In the genomic region with DNA sequence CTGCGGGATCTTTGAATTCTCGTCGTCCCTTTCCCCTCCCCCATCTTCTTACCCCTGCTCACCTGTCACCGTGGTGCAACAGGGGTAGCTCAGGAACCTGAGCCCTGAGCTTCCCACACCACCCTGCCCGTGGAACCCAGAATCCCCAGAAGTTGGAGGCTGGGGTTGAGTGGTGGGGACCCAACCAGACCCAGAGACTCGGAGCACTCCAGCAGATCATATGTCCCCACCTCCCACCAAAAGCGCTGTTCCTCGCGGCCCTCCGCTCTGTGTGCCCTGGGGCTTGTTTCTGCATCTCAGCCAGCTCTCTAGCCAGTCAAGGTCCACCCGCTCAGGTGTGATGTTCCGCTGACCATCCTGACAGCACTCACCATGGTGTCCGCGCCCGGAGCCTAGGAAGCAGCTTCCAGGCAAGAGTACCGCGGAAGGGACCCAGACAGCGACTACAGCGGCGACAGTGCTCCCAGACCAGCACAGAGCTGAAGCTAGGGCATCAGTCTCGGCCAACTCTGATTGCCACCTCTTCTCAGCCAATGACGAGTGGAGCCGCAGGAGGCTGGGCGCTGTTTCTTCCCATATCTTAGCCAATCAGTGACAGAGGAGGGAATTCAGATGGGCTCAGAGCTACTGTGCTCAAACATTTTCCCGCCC, we compare ENCODE assay signal across 9 mouse cellular contexts. TPM values are rescaled to one million over a fixed set of nuclear protein-coding genes. Genes with fewer than 3 reads are reported as not detected.
DNase-seq lines count a peak whose midpoint lies in the region; ATAC-seq and TF ChIP-seq lines count a peak whose summit lies in the region.
"Had no signal": no experiment of that assay in that cellular context is flagged by ENCODE, and none has a peak within 500 bp of the region (broad histone marks: within the 10 kb centered on the region; RNA-seq: fewer than 3 reads in every experiment).

A gene (minus strand): TSS at position 489 of the 651 bp plus-strand sequence.

- peaks cover 15% of the 10 kb centered on the region for H3K4me1 ChIP-seq in embryonic facial prominence, embryonic 10.5 days
- no peaks in the 10 kb centered on the region for H3K4me1 ChIP-seq in intestine, postnatal 0 days (replicated peaks; ENCODE audit: control insufficient read depth, insufficient read depth, low read length)

- H3K27me3 ChIP-seq in embryonic facial prominence, embryonic 10.5 days (replicated peaks; ENCODE audit: low read depth, poor library complexity, severe bottlenecking) = peaks cover 30% of the 10 kb centered on the region
- H3K27me3 ChIP-seq in intestine, postnatal 0 days (replicated peaks; ENCODE audit: control insufficient read depth, insufficient read depth, low read length) = peaks cover 10% of the 10 kb centered on the region; the same call in 1 of the 2 replicates

- WGBS in embryonic facial prominence, embryonic 10.5 days = 2% methylated on average over 25 of the region's 25 CpGs
- WGBS in intestine, postnatal 0 days = 2% methylated on average over 25 of the region's 25 CpGs

- H3K4me3 ChIP-seq in embryonic facial prominence, embryonic 10.5 days = peak within 1 kb of the TSS; percentile 64
- H3K4me3 ChIP-seq in intestine, postnatal 0 days (ENCODE audit: low read depth, low read length) = peak within 1 kb of the TSS; percentile 49
- H3K4me3 ChIP-seq: myocyte had no signal

- no peaks in the 10 kb centered on the region for H3K36me3 ChIP-seq in embryonic facial prominence, embryonic 10.5 days (replicated peaks)
- H3K36me3 ChIP-seq in intestine, postnatal 0 days (ENCODE audit: control insufficient read depth, insufficient read depth) = no peaks in the 10 kb centered on the region

- H3K9ac ChIP-seq in intestine, postnatal 0 days (ENCODE audit: low read depth, low read length) = peak within 1 kb of the TSS; percentile 48

- no peaks in the 10 kb centered on the region for H3K9me3 ChIP-seq in embryonic facial prominence, embryonic 10.5 days
- no peaks in the 10 kb centered on the region for H3K9me3 ChIP-seq in intestine, postnatal 0 days (ENCODE audit: control insufficient read depth)

- no peak for TF ChIP-seq CTCF in intestine, postnatal 0 days (IDR thresholded peaks at IDR 0.05; ENCODE audit: low read depth)

- peak; percentile 75 for ATAC-seq in intestine, postnatal 0 days
- peak; percentile 96 for ATAC-seq in megakaryocyte progenitor cell, adult 5-6 weeks (replicated peaks; ENCODE audit: poor library complexity)

- H3K27ac ChIP-seq in embryonic facial prominence, embryonic 10.5 days (replicated peaks) = peak within 1 kb of the TSS; percentile 67
- peak within 1 kb of the TSS; percentile 41; the same call in 1 of the 2 replicates for H3K27ac ChIP-seq in intestine, postnatal 0 days (ENCODE audit: low read depth, low read length)

- peak within 1 kb of the TSS; percentile 71 for H3K4me2 ChIP-seq in intestine, postnatal 0 days (replicated peaks; ENCODE audit: low read depth)

- DNase-seq in adrenal gland, postnatal 36 days = peak; percentile 51 to 55
- DNase-seq in embryonic facial prominence, embryonic 10.5 days (ENCODE audit: low spot score) = peak; percentile 78
- peak; percentile 78 to 87 for DNase-seq in heart, adult 18-20 months
- DNase-seq in left cerebral cortex, postnatal 14 days (ENCODE audit: low spot score in 2 of 2) = peak; percentile 89 to 95
- peak; percentile 77 for DNase-seq in right cerebral cortex, postnatal 14 days
- DNase-seq in yolk sac, embryonic 10.5 days (ENCODE audit: low spot score) = peak; percentile 66

- intact Hi-C loops in left cerebral cortex, postnatal 14 days (cut with DNase I) = loop anchor here (5.0 kb wide), 1 partner anchor 68 kb away; no protein-coding TSS in a partner anchor

RNA-seq across cellular contexts. Expression of the gene that starts here (rescaled TPM):
- 1 to 10 TPM; 8.2 to 8.3 TPM for total RNA-seq in adrenal gland, postnatal 36 days (2021)
- polyA plus RNA-seq in embryonic facial prominence, embryonic 10.5 days (2016; fragmentation: Nextera tagmentation; extraction: Ambion mirVana) = 3.2 and 3.5 TPM in 2 replicates
- 10 to 100 TPM; 10.3 to 12.0 TPM for total RNA-seq in heart, adult 18-20 months (2021)
- polyA plus RNA-seq in intestine, postnatal 0 days (2015; fragmentation: Nextera tagmentation; extraction: Ambion mirVana) = 23.3 and 24.8 TPM in 2 replicates
- 100 to 1,000 TPM; 193 to 201 TPM for total RNA-seq in left cerebral cortex, postnatal 14 days (2021)
- 0.30 TPM in 1 of 2 replicates, not detected in the other for total RNA-seq in megakaryocyte progenitor cell, adult 5-6 weeks (2015)
- total RNA-seq in megakaryocyte progenitor cell, adult 5-6 weeks (2017) = 0.37 TPM in 1 of 2 replicates, not detected in the other
- polyA plus RNA-seq: myocyte had no signal

Comparison
In these comparisons a context has a peak if more than half of its experiments do, and no peak if none do; other contexts are left out.
1. Peak in every context shown above with its lines: DNase-seq, ATAC-seq, H3K4me3 ChIP-seq and H3K27ac ChIP-seq.
2. RNA of the gene that starts here (total RNA-seq): 193 to 201 TPM in left cerebral cortex, postnatal 14 days; 10.3 to 12.0 TPM in heart, adult 18-20 months, 8.2 to 8.3 TPM in adrenal gland, postnatal 36 days and 0.30 to 0.37 TPM in megakaryocyte progenitor cell, adult 5-6 weeks; every median in the first group is over 10 times any median in the second.
3. Peak in ATAC-seq in megakaryocyte progenitor cell, adult 5-6 weeks; RNA of the gene not detected or under 1 TPM.